In genomic region chr10:18482558-18483141, GRCm38 (mm10) we compare ENCODE assay signal across 8 mouse cellular contexts.
A peak's percentile ranks its signal among the peaks of the same experiment; 100 is the strongest.
DNase-seq lines count a peak whose midpoint lies in the region; ATAC-seq and TF ChIP-seq lines count a peak whose summit lies in the region.

No protein-coding gene starts in this region.

- H3K4me1 ChIP-seq in forebrain, embryonic 12.5 days: peaks cover 17% of the 10 kb centered on the region
- peaks cover 17% of the 10 kb centered on the region for H3K4me1 ChIP-seq in hindbrain, embryonic 14.5 days (replicated peaks; ENCODE audit: control insufficient read depth, insufficient read depth, low read length)
- H3K4me1 ChIP-seq in limb, embryonic 14.5 days (ENCODE audit: control insufficient read depth, insufficient read depth, low read length): peaks cover 11% of the 10 kb centered on the region

- no peak overlapping the region for H3K9ac ChIP-seq in forebrain, embryonic 12.5 days
- peak overlapping the region; percentile 16; the same call in 1 of the 2 replicates for H3K9ac ChIP-seq in hindbrain, embryonic 14.5 days
- no peak overlapping the region for H3K9ac ChIP-seq in limb, embryonic 14.5 days (ENCODE audit: low read depth, low read length, severe bottlenecking)

- no peaks in the 10 kb centered on the region for H3K9me3 ChIP-seq in forebrain, embryonic 12.5 days
- H3K9me3 ChIP-seq in hindbrain, embryonic 14.5 days (ENCODE audit: control insufficient read depth, low read length): no peaks in the 10 kb centered on the region
- H3K9me3 ChIP-seq in limb, embryonic 14.5 days (ENCODE audit: control insufficient read depth, low read length): no peaks in the 10 kb centered on the region

- 10% methylated on average over 4 of the region's 4 CpGs for WGBS in forebrain, embryonic 12.5 days
- 0% methylated on average over 4 of the region's 4 CpGs for WGBS in hindbrain, embryonic 14.5 days
- 39% methylated on average over 4 of the region's 4 CpGs for WGBS in limb, embryonic 14.5 days

- no peaks in the 10 kb centered on the region for H3K27me3 ChIP-seq in forebrain, embryonic 12.5 days
- no peaks in the 10 kb centered on the region for H3K27me3 ChIP-seq in hindbrain, embryonic 14.5 days (ENCODE audit: control insufficient read depth, insufficient read depth, low read length)
- no peaks in the 10 kb centered on the region for H3K27me3 ChIP-seq in limb, embryonic 14.5 days (ENCODE audit: control insufficient read depth, insufficient read depth, low read length)

- DNase-seq in adrenal gland, postnatal 25 days: peak; percentile 18
- DNase-seq in adrenal gland, postnatal 14 days: no peak
- DNase-seq in adipocyte (ENCODE audit: low spot score): peak; percentile 3
- peak; percentile 47 for DNase-seq in hindbrain, embryonic 14.5 days (ENCODE audit: low spot score)
- DNase-seq in limb, embryonic 14.5 days (ENCODE audit: low spot score): peak; percentile 61
- peak; percentile 51 for DNase-seq in right cerebral cortex, postnatal 4 days

- no peak overlapping the region for H3K4me2 ChIP-seq in forebrain, embryonic 12.5 days
- H3K4me2 ChIP-seq in hindbrain, embryonic 14.5 days (replicated peaks): peak overlapping the region; percentile 15
- H3K4me2 ChIP-seq in limb, embryonic 14.5 days (replicated peaks; ENCODE audit: low read depth, low read length, severe bottlenecking): no peak overlapping the region; the same call in 1 of the 2 replicates

- H3K4me3 ChIP-seq in forebrain, embryonic 12.5 days (replicated peaks): no peak overlapping the region
- H3K4me3 ChIP-seq in hindbrain, embryonic 14.5 days (replicated peaks; ENCODE audit: low read length): no peak overlapping the region
- no peak overlapping the region for H3K4me3 ChIP-seq in limb, embryonic 14.5 days (replicated peaks; ENCODE audit: low read length)

- peak; percentile 27; the same call in 1 of the 2 replicates for ATAC-seq in forebrain, embryonic 12.5 days (ENCODE audit: low FRiP score)
- ATAC-seq in hindbrain, embryonic 14.5 days (ENCODE audit: low FRiP score): peak; percentile 57; the same call in 1 of the 2 replicates
- ATAC-seq in limb, embryonic 14.5 days (ENCODE audit: low FRiP score, low read depth): peak; percentile 26; the same call in 1 of the 2 replicates
- no peak for ATAC-seq in erythroid progenitor cell, adult 5-6 weeks (replicated peaks; ENCODE audit: low FRiP score, poor library complexity, severe bottlenecking)

- peak overlapping the region; percentile 66 for H3K27ac ChIP-seq in forebrain, embryonic 12.5 days
- H3K27ac ChIP-seq in hindbrain, embryonic 14.5 days: peak overlapping the region; percentile 74
- peak overlapping the region; percentile 72 for H3K27ac ChIP-seq in limb, embryonic 14.5 days (replicated peaks; ENCODE audit: low read depth, low read length)

- no peak for TF ChIP-seq POLR2A in limb, embryonic 14.5 days (IDR thresholded peaks at IDR 0.05; ENCODE audit: borderline replicate concordance, extremely low read depth, insufficient read depth, insufficient read length)

- no peaks in the 10 kb centered on the region; the same call in 1 of the 2 replicates for H3K36me3 ChIP-seq in forebrain, embryonic 12.5 days (replicated peaks)
- H3K36me3 ChIP-seq in hindbrain, embryonic 14.5 days (replicated peaks; ENCODE audit: control insufficient read depth, insufficient read depth): 0 out of 2 replicates have a peak, but pooled peaks cover 6% of the 10 kb centered on the region
- H3K36me3 ChIP-seq in limb, embryonic 14.5 days (ENCODE audit: control insufficient read depth, insufficient read depth, low read length): no peaks in the 10 kb centered on the region
